Mouse (Mus musculus): ENCODE data around the gene Plekhg2.

Plekhg2 gene

GRCm38 (mm10) chr7:28362441-28363060 lies 9.8 kb downstream of the Plekhg2 start:
- no peak for DNase-seq

- DNase-seq, result no peak
These were observed 10.6 kb downstream of the Plekhg2 start for GRCm38 (mm10) chr7:28361647-28362341.

- DNase-seq, result no peak
These were observed 12.1 kb downstream of the Plekhg2 start for GRCm38 (mm10) chr7:28360291-28360690.

GRCm38 (mm10) chr7:28359854-28360253 lies 12.5 kb downstream of the Plekhg2 start:
- no peak for DNase-seq

GRCm38 (mm10) chr7:28358431-28358830 lies 14.0 kb downstream of the Plekhg2 start:
- no peak for DNase-seq

- no peak for DNase-seq
These were observed 14.4 kb downstream of the Plekhg2 start for GRCm38 (mm10) chr7:28357984-28358383.

GRCm38 (mm10) chr7:28356981-28357380 lies 15.4 kb downstream of the Plekhg2 start:
- no peak for DNase-seq

- DNase-seq, result no peak
These were observed 17.2 kb downstream of the Plekhg2 start for GRCm38 (mm10) chr7:28355221-28355620.

GRCm38 (mm10) chr7:28354596-28354995 lies 17.8 kb downstream of the Plekhg2 start:
- no peak for DNase-seq

- no peak for DNase-seq
These were observed 18.3 kb downstream of the Plekhg2 start for GRCm38 (mm10) chr7:28354113-28354581.

- no peak for DNase-seq
These were observed 19.1 kb downstream of the Plekhg2 start for GRCm38 (mm10) chr7:28353267-28353666.

- DNase-seq, result no peak
These were observed 20.7 kb downstream of the Plekhg2 start for GRCm38 (mm10) chr7:28351676-28352191.

- peak; percentile 96 for DNase-seq
These were observed 22.1 kb downstream of the Plekhg2 start, which contains the start of gene Rps16 for GRCm38 (mm10) chr7:28350155-28350883. Gene Rps16 (plus strand): TSS chr7:28350652.

GRCm38 (mm10) chr7:28348601-28349000 lies 23.8 kb downstream of the Plekhg2 start:
- DNase-seq, result no peak

GRCm38 (mm10) chr7:28347746-28348145 lies 24.7 kb downstream of the Plekhg2 start:
- no peak for DNase-seq

- peak; percentile 77 for DNase-seq
These were observed 27.8 kb downstream of the Plekhg2 start for GRCm38 (mm10) chr7:28344637-28345036.

- no peak for DNase-seq
These were observed 31.0 kb downstream of the Plekhg2 start for GRCm38 (mm10) chr7:28341381-28341780.

- peak; percentile 65 for DNase-seq
These were observed 33.0 kb downstream of the Plekhg2 start for GRCm38 (mm10) chr7:28339213-28339917.

GRCm38 (mm10) chr7:28338108-28338998 lies 34.0 kb downstream of the Plekhg2 start, which contains the start of gene Supt5:
Gene Supt5 (minus strand): TSS chr7:28338746.
- peak; percentile 97 for DNase-seq

- DNase-seq, result no peak
These were observed 36.9 kb downstream of the Plekhg2 start for GRCm38 (mm10) chr7:28335471-28335870.

GRCm38 (mm10) chr7:28334534-28334933 lies 37.9 kb downstream of the Plekhg2 start:
- no peak for DNase-seq

- no peak for DNase-seq
These were observed 44.1 kb downstream of the Plekhg2 start for GRCm38 (mm10) chr7:28328260-28328659.

All from cerebellum, adult 9-10 months (tissue).